Mouse (Mus musculus) mature B cell (primary cell): ENCODE data around the gene Ppox.
"Not testable (repeated sequence)": the region's sequence is repeated elsewhere in the genome, so short reads cannot be mapped to it uniquely, and the experiment has no call there.

Experiments used
- in situ Hi-C: fragments of 300-500 bp; cut with MboI; formaldehyde crosslinking; loops from 2 replicates; pipeline ENCODE4 v1.14.3; 2019

The Ppox gene

GRCm38 (mm10) chr1:171245353-171245752, 35.6 kb downstream of the Ppox start:
- in situ Hi-C loops, result no loop called here

- in situ Hi-C loops, result not testable (repeated sequence)
Measured at GRCm38 (mm10) chr1:171241952-171242351, 39.0 kb downstream of the Ppox start.

DNA sequence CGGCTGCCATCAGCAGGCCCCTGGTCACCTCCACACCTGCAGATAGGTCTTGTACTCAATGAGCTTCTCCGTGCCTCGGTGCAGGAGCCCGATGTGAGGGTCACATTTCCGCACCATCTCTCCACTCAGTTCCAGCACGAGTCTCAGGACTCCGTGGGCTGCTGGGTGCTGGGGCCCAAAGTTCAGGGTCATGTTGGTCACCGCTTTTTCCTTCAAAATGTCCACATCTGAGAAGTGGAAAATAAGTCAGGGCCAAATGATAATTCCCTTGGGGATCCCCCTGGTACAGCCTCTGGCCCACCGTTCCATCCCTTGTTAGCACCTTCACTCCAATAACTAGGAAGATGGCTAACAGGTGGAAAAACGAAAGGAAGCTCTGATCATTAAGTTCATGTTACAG, 40.1 kb downstream of the Ppox start:
- in situ Hi-C loops, result no loop called here

- in situ Hi-C loops, result no loop called here
Measured at GRCm38 (mm10) chr1:171239992-171240744, 40.8 kb downstream of the Ppox start.

- in situ Hi-C loops, result no loop called here
Measured at GRCm38 (mm10) chr1:171238463-171238862, 42.5 kb downstream of the Ppox start.

GRCm38 (mm10) chr1:171237438-171237837, 43.5 kb downstream of the Ppox start:
- in situ Hi-C loops, result no loop called here

DNA sequence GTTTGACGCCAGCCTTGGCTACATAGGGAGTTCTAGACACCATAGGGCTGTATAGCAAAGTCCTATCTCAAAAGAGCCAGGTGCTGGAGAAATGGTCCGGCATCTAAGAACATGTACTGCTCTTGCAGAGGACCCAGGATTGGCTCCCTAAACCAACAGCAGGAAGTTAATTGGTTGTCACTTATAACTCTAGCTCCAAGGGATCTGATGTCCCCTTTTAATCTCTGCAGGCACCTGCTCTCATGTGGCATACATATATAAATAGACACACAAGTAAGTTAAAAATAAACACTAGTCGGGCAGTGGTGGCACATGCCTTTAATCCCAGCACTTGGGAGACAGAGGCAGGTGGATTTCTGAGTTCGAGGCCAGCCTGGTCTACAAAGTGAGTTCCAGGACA, 45.2 kb downstream of the Ppox start:
- in situ Hi-C loops, result no loop called here

DNA sequence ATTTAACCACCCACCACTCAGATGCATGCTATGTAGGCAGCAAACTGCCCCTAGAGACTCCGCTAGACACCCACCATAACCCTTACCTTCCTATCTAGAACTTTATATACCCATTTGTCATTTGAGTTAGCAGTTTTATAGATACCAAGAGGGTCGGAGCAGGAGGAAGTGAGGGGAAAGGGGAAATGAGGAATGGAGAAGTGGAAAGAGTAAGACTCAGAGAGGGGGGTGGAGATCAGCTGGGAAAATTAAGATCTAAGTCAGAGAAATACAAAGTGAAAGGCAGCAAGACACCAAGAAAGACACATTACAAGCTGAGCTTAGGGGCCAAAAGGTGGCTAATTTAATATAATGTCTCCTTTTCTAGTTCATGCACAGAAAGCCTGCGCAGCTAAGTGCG, 46.4 kb downstream of the Ppox start:
- in situ Hi-C loops, result no loop called here

DNA sequence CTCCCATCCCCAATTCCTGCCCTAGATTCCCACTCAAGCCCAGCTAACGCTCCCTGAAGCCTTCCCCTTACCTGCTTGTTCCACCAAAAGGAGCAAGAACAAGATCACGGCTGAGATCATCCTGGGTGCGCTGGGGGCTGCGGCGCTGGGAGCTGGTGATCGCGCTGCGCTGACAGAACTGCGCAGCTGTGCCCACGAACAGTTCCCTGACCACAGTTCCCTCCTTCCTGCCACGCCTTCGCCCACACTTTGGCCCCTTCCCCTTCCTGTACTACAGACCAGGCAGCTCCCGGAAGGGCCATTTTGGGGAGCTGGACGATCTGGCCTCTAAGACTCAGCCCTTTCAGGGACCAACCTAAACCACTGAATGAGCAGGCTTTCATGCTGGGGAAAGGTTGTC, 46.9 kb downstream of the Ppox start, which contains the start of gene Fcer1g:
TSS of gene Fcer1g (minus strand) at position 240 of the 400 bp plus-strand sequence.
- in situ Hi-C loops, result no loop called here

DNA sequence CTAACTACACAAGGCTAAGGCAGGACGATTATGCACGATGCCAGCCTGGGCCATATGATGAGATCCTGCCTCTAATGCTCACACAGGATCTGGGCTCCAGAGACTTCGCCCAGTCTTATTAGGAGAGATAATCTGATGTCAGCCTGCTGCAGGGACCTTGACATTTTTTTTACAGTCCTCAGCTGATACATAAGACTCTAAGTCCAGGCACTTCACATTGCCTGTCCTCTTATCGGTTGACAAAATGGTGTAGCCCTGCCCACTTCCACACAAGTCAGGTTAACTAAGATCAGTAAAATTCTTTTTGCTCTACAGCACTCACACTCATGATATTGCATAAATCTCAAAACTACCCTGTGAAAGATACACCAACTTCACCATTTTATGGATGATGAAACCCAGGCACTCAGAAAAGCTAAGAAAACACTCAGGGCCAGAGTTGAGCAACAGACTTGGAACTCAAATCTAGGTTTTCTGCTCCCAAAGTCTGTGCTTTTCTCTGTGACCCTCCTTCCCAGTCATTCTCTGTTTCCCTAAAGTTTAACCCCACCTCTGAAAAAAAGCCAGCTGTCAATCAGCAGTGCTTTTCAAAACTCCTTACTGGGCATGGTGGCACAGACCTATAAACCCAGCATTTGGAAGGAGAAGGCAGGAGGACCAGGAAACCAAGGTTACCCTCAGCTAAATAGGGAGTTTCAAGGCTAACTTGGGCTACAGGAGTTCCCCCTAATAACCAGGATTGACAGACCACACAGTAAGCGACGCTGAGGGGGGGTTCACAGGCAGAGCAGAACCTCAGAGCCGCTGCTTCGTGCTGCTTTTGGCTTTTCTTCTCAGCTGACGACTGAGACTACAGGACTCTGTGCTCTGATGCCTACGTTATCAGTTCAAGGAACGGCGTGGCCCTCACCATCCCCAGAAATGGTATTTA, 47.9 kb downstream of the Ppox start:
- in situ Hi-C loops, result no loop called here

DNA sequence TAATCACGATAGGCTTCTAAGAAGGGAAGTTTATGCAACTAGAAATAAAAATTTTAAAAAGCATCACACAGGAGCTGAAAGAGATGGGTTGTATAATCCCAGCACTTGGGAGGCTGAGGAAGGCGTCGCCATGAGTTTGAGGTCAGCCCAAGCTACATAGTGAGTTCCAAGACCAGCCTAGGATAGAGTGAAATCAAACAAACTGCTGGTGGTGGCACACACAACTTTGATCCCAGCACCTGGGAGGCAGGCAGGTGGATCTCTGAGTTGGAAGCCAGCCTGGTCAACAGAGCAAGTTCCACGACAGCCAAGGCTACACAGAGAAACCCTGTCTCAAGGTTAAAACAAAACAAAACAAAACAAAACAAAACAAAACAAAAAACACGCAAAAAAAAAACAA, 48.6 kb downstream of the Ppox start:
- in situ Hi-C loops, result no loop called here

- in situ Hi-C loops, result no loop called here
Measured at GRCm38 (mm10) chr1:171231844-171232243, 49.1 kb downstream of the Ppox start.

GRCm38 (mm10) chr1:171230215-171230614, 50.8 kb downstream of the Ppox start:
- in situ Hi-C loops, result no loop called here

GRCm38 (mm10) chr1:171229750-171230149, 51.2 kb downstream of the Ppox start:
- in situ Hi-C loops, result loop anchor here (10.0 kb wide), 1 partner anchor 335 kb away; no protein-coding TSS in a partner anchor

- in situ Hi-C loops, result loop anchor here (10.0 kb wide), 1 partner anchor 333 kb away; no protein-coding TSS in a partner anchor
Measured at GRCm38 (mm10) chr1:171227879-171228278, 53.1 kb downstream of the Ppox start.

DNA sequence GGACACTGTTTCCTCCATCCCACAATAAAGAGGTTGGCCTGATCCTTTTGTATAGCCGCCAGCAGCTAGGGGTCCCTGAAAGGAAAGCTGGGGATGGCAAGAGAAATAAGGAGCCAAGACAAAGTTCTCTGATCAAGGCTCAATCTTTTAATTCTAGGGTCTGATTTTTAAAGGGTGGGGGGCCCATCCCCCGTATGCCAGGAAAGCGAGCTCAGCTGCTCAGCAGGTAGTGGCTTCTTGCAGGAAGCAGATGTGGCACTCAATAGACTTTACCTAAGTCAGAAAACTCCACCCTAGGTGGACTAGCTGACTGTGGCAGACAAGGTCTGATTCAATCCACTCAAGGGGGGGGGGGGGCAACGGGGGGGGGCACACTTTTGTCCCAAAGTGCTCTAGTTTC, 54.2 kb downstream of the Ppox start:
- in situ Hi-C loops, result loop anchor here (10.0 kb wide), 1 partner anchor 332 kb away; no protein-coding TSS in a partner anchor
